Mouse (Mus musculus) heart, embryonic 14.5 days (tissue): ENCODE data around the gene Sirt6. TPM values are rescaled to one million over a fixed set of nuclear protein-coding genes. Genes with fewer than 3 reads are reported as not detected.

ENCODE experiments used
- ATAC-seq: fragments of 200-750 bp; cut with Nextera tagmentation; 2 replicates; pipeline ENCODE4 v1.8.0; 2017; ENCODE audit warnings: low read depth, moderate TSS enrichment; ENCODE audit not compliant: insufficient number of reproducible peaks, insufficient read depth, low FRiP score
- H3K27ac ChIP-seq, 2 experiments: fragments of 200-500 bp in 1 of 2; fragments of 300-500 bp in 1 of 2; sonication (generic) in 1 of 2; replicated peaks in 1 of 2; 2 replicates each; pipeline ENCODE4 v1.5.1; 2012 to 2014; ENCODE audit warnings: low read depth in 2 of 2, low read length in 2 of 2, control low read depth in 1 of 2, mild to moderate bottlenecking in 1 of 2, mixed read lengths in 1 of 2; ENCODE audit not compliant: control insufficient read depth in 1 of 2, insufficient read depth in 1 of 2
- H3K27me3 ChIP-seq: fragments of 300-500 bp; sonication (generic); 2 replicates; pipeline ENCODE4 v1.6.1; 2014; ENCODE audit warnings: mild to moderate bottlenecking, low read length, control low read depth; ENCODE audit not compliant: control insufficient read depth, insufficient read depth
- H3K36me3 ChIP-seq: fragments of 300-500 bp; sonication (generic); 2 replicates; pipeline ENCODE4 v1.6.1; 2014; ENCODE audit warnings: mild to moderate bottlenecking, control low read depth, low read length, mixed read lengths; ENCODE audit not compliant: control insufficient read depth, insufficient read depth
- H3K4me1 ChIP-seq, 2 experiments: fragments of 200-500 bp in 1 of 2; fragments of 300-500 bp in 1 of 2; sonication (generic) in 1 of 2; 2 replicates each; pipeline ENCODE4 v1.6.1; 2012 to 2014; ENCODE audit warnings: low read length in 2 of 2, control low read depth in 1 of 2, mixed read lengths in 1 of 2; ENCODE audit not compliant: control insufficient read depth in 2 of 2, insufficient read depth in 2 of 2
- H3K4me2 ChIP-seq: fragments of 300-500 bp; sonication (generic); 2 replicates; pipeline ENCODE4 v1.6.1; 2014; ENCODE audit warnings: mild to moderate bottlenecking, low read length
- H3K4me3 ChIP-seq, 2 experiments: fragments of 200-500 bp in 1 of 2; fragments of 300-500 bp in 1 of 2; sonication (generic) in 1 of 2; 2 replicates each; pipeline ENCODE4 v1.5.1; 2012 to 2014; ENCODE audit warnings: low read length in 2 of 2, mild to moderate bottlenecking in 2 of 2, control low read depth in 1 of 2, low read depth in 1 of 2, moderate library complexity in 1 of 2; ENCODE audit not compliant: control insufficient read depth in 1 of 2, insufficient read depth in 1 of 2
- H3K9ac ChIP-seq: fragments of 300-500 bp; sonication (generic); 2 replicates; pipeline ENCODE4 v1.6.1; 2014; ENCODE audit warnings: mild to moderate bottlenecking, low read length
- H3K9me3 ChIP-seq: fragments of 300-500 bp; sonication (generic); 2 replicates; pipeline ENCODE4 v1.6.1; 2016; ENCODE audit warnings: low read length, control low read depth; ENCODE audit not compliant: control insufficient read depth
- WGBS: fragments of 180-500 bp; shearing (Covaris S2); extraction: QIAGEN DNeasy Blood & Tissue Kit; methylation state at CpG from one replicate; pipeline ENCODE4 v1.1.7; 2014; 5-methylcytosine and 5-hydroxymethylcytosine counted together
- polyA plus RNA-seq: library from polyadenylated mRNA; unstranded; fragments of >200 nt; fragmentation: Nextera tagmentation; extraction: Ambion mirVana; gene quantifications from 2 replicates; pipeline ENCODE4 v1.2.1, GENCODE M21; 2014

Sirt6 gene
- polyA plus RNA-seq, 1 experiment from 2014 or later, result 23.9 TPM

GRCm38 (mm10) chr10:81619976-81620375 is 7.6 kb downstream of the Sirt6 start:
- H3K36me3 ChIP-seq, result peaks cover 40% of the 10 kb centered on the region
- ATAC-seq, result no peak
- no peak overlapping the region for H3K9ac ChIP-seq
- no peak overlapping the region for H3K4me3 ChIP-seq
- 85% methylated on average over 5 of the region's 5 CpGs for WGBS
- no peak overlapping the region for H3K4me2 ChIP-seq
- no peaks in the 10 kb centered on the region for H3K4me1 ChIP-seq
- H3K9me3 ChIP-seq, result no peaks in the 10 kb centered on the region
- no peaks in the 10 kb centered on the region for H3K27me3 ChIP-seq
- H3K27ac ChIP-seq, result no peak overlapping the region

- ATAC-seq, result no peak
- 76% methylated on average over 6 of the region's 6 CpGs for WGBS
- H3K36me3 ChIP-seq, result no peaks in the 10 kb centered on the region
Measured at GRCm38 (mm10) chr10:81615486-81615885, 12.1 kb downstream of the Sirt6 start.

GRCm38 (mm10) chr10:81612779-81613178 is 14.8 kb downstream of the Sirt6 start:
- no peaks in the 10 kb centered on the region for H3K4me1 ChIP-seq
- H3K27me3 ChIP-seq, result no peaks in the 10 kb centered on the region
- 0 out of 2 replicates have a peak, but pooled peaks cover 3% of the 10 kb centered on the region for H3K9me3 ChIP-seq
- no peak overlapping the region for H3K27ac ChIP-seq
- peaks cover 7% of the 10 kb centered on the region; the same call in 1 of the 2 replicates for H3K36me3 ChIP-seq
- H3K9ac ChIP-seq, result no peak overlapping the region
- no peak for ATAC-seq
- 43% methylated on average over 3 of the region's 3 CpGs for WGBS
- H3K4me3 ChIP-seq, result no peak overlapping the region
- H3K4me2 ChIP-seq, result no peak overlapping the region

More at GRCm38 (mm10) chr10:81615486-81615885, 12.1 kb downstream of the Sirt6 start:
- no peak overlapping the region for H3K4me3 ChIP-seq
- H3K4me1 ChIP-seq, result no peaks in the 10 kb centered on the region
- no peak overlapping the region for H3K9ac ChIP-seq
- H3K27ac ChIP-seq, result no peak overlapping the region
- no peaks in the 10 kb centered on the region for H3K27me3 ChIP-seq
- H3K4me2 ChIP-seq, result no peak overlapping the region
- no peaks in the 10 kb centered on the region for H3K9me3 ChIP-seq

GRCm38 (mm10) chr10:81608308-81608707 is 19.3 kb downstream of the Sirt6 start:
- Histone ChIP-seq H3K4me3 (no peak overlapping the region), H3K4me2 (no peak overlapping the region), H3K4me1 (peaks cover 8 to 10% of the 10 kb centered on the region in 2 experiments), H3K27me3 (no peaks in the 10 kb centered on the region), H3K9ac (no peak overlapping the region), H3K36me3 (peaks cover 7% of the 10 kb centered on the region; the same call in 1 of the 2 replicates), H3K9me3 (0 out of 2 replicates have a peak, but pooled peaks cover 3% of the 10 kb centered on the region), H3K27ac (no peak overlapping the region)
- ATAC-seq, result no peak
- 95% methylated on average over 1 of the region's 1 CpGs for WGBS

- Histone ChIP-seq H3K4me1 (peaks cover 18 to 24% of the 10 kb centered on the region in 2 experiments), H3K4me3 (peak within 1 kb of the TSS; percentile 52 to 57), H3K4me2 (peak within 1 kb of the TSS; percentile 88), H3K9me3 (0 out of 2 replicates have a peak, but pooled peaks cover 3% of the 10 kb centered on the region), H3K36me3 (peaks cover 7% of the 10 kb centered on the region; the same call in 1 of the 2 replicates), H3K27me3 (no peaks in the 10 kb centered on the region), H3K27ac (peak within 1 kb of the TSS; percentile 90 to 96), H3K9ac (peak within 1 kb of the TSS; percentile 73)
- WGBS, result 1% methylated on average over 39 of the region's 39 CpGs
- ATAC-seq, result peak; percentile 87
Measured at GRCm38 (mm10) chr10:81605974-81606751, 21.4 kb downstream of the Sirt6 start, which contains the start of gene BC025920. BC025920 (plus strand) TSS chr10:81606270.

GRCm38 (mm10) chr10:81605666-81605973 is 22.0 kb downstream of the Sirt6 start:
- H3K4me2 ChIP-seq, result peak overlapping the region; percentile 88
- H3K9me3 ChIP-seq, result 0 out of 2 replicates have a peak, but pooled peaks cover 3% of the 10 kb centered on the region
- H3K27me3 ChIP-seq, result no peaks in the 10 kb centered on the region
- H3K4me3 ChIP-seq, result peak overlapping the region; percentile 32 to 52
- peak overlapping the region; percentile 79 to 96 for H3K27ac ChIP-seq
- peaks cover 7% of the 10 kb centered on the region; the same call in 1 of the 2 replicates for H3K36me3 ChIP-seq
- H3K4me1 ChIP-seq, result peaks cover 22 to 27% of the 10 kb centered on the region in 2 experiments
- WGBS, result 2% methylated on average over 14 of the region's 14 CpGs
- peak overlapping the region; percentile 73 for H3K9ac ChIP-seq
- ATAC-seq, result no peak

GRCm38 (mm10) chr10:81604968-81605665 is 22.5 kb downstream of the Sirt6 start:
- Histone ChIP-seq H3K4me1 (peaks cover 26 to 32% of the 10 kb centered on the region in 2 experiments), H3K9ac (peak overlapping the region; percentile 73), H3K27me3 (no peaks in the 10 kb centered on the region), H3K9me3 (no peaks in the 10 kb centered on the region), H3K27ac (peak overlapping the region; percentile 79 to 96), H3K4me3 (peak overlapping the region; percentile 2 to 52; a peak in 2 of 4 replicates), H3K36me3 (peaks cover 7% of the 10 kb centered on the region; the same call in 1 of the 2 replicates), H3K4me2 (peak overlapping the region; percentile 88)
- WGBS, result 21% methylated on average over 29 of the region's 29 CpGs
- no peak for ATAC-seq
